Mouse (Mus musculus): ENCODE measurements around the gene Eppin.

Gene Eppin

DNA sequence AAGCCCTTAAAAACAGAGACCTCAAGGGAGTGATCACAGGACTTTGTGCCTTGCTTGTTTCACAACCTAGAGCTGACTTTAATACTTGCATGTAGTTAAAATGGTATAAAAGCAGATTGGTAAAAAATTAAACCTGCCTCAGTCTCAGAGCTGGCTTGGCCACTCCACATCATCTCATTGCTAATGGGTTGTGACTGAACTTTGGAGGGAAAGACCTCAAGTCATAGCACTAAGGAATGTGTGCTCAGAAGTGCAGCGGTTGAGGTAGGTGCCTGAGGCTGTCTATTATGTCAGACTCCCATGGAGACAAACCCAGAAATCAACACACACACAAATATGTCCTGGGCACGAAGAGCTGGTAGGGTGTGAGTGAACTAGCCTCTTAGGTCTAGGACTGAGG is 49.6 kb downstream of the Eppin start:
- no peak for DNase-seq (ENCODE audit: low read depth, low spot score)
- Histone ChIP-seq H3K36me3 (ENCODE audit: control insufficient read depth, insufficient read depth, low read length, poor library complexity, severe bottlenecking) (no peaks in the 10 kb centered on the region), H3K27me3 (ENCODE audit: control insufficient read depth, insufficient read depth, low read length, poor library complexity, severe bottlenecking) (no peaks in the 10 kb centered on the region)

DNA sequence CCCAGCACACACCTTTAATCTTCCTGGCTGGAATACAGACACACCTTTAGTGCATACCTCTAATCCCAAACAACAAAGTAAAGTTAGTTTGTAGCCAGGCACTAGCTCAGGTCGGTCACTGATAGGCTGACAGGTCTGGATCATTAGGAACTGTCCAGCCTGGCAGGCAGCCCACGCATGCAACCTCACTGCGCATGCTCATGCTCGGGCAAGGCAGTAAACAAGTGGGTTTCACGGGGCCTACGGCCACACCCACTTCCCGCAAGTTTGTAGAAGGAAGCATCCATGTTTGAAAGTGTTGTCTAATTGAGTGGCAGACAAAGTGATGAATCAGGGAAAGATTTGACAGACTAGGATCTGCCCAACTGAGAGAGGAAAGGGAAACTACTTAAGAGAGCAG is 50.8 kb downstream of the Eppin start:
- Histone ChIP-seq H3K36me3 (ENCODE audit: control insufficient read depth, insufficient read depth, low read length, poor library complexity, severe bottlenecking) (no peaks in the 10 kb centered on the region), H3K27me3 (ENCODE audit: control insufficient read depth, insufficient read depth, low read length, poor library complexity, severe bottlenecking) (peaks cover under 1% of the 10 kb centered on the region; the same call in 1 of the 2 replicates)
- no peak for DNase-seq (ENCODE audit: low read depth, low spot score)

DNA sequence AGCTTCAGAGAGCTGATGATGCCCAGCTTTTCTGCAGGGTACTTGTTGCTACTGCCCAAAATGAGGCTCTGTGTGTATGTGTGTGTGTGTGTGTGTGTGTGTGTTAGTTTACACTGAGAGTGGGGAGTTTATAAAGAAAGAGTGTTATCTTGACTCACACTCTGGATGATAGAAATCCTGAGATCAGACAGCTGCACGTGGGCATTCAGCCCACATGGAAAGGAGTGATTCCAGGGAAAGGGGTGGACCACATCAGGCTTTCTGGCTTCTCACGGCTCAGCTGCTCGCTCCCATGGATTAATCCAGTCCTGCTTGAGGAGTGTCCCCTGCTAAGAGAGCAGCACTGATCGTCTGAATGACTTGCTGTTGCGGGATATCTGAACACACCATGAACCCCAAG is 51.3 kb downstream of the Eppin start:
- Histone ChIP-seq H3K27me3 (ENCODE audit: control insufficient read depth, insufficient read depth, low read length, poor library complexity, severe bottlenecking) (peaks cover 2% of the 10 kb centered on the region; the same call in 1 of the 2 replicates), H3K36me3 (ENCODE audit: control insufficient read depth, insufficient read depth, low read length, poor library complexity, severe bottlenecking) (no peaks in the 10 kb centered on the region)

DNA sequence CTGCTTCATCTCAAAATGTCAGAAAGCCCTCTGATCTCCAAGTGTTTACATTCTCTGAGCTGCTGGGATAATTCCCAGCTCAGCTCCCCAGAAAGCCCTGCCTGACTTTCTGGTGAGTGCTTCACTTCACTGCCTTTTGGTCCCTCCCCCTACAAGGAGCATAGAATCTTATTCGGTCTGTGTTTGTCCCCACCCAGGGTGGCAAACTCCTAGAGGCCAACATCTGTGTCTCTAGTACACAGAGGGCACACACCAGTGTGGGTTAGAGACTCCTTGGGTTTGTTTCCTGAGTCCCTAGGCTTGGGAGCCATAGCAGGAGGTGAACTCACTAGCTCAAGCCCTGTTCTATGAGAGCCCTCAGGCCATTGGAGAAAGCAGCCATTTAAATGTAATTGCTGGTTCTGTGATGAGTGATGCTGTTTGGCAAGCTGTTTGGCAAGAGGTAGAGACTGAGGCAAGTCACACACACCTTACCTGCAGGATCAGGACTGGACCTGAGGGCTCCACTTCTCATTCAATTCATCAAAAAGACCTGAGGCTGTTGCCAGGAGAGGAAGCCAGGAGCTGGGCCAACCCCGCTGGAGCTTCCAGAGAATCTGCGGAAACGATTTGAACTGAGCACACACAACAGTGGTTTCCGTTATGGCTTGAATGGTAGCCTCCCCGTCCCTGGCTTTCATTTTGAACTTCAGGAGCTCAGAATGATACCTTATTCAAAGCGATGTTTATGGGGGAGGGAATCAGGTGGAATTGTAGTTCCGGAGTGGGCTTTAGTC is 52.6 kb downstream of the Eppin start:
- DNase-seq (ENCODE audit: low read depth, low spot score), result no peak
- Histone ChIP-seq H3K27me3 (ENCODE audit: control insufficient read depth, insufficient read depth, low read length, poor library complexity, severe bottlenecking) (peaks cover 2% of the 10 kb centered on the region; the same call in 1 of the 2 replicates), H3K36me3 (ENCODE audit: control insufficient read depth, insufficient read depth, low read length, poor library complexity, severe bottlenecking) (no peaks in the 10 kb centered on the region)

More for the DNA sequence above, 51.3 kb downstream of the Eppin start:
- DNase-seq (ENCODE audit: low read depth, low spot score), result no peak
